Mouse (Mus musculus): ENCODE measurements around the gene Nfkbib.

GRCm38 (mm10) chr7:28719650-28720049 is 47.7 kb downstream of the Nfkbib start:
- TF ChIP-seq CTCF (IDR thresholded peaks at IDR 0.05; ENCODE audit: borderline replicate concordance, insufficient read depth, low read length) (no peak), POLR2A (IDR thresholded peaks at IDR 0.05; ENCODE audit: low read depth, low read length) (no peak)

Data from embryonic fibroblast, embryonic 13.5 days (primary cell).